Mouse (Mus musculus) megakaryocyte, embryonic 14.5 days (primary cell): ENCODE results near the gene Cacng1.

Experiments used
- FLI1 ChIP-seq: IDR thresholded peaks from 2 replicates; pipeline ENCODE4 v1.6.1; 2012; ENCODE audit warnings: low read length, inconsistent platforms, mixed read lengths
- GATA1 ChIP-seq: IDR thresholded peaks from 3 replicates; pipeline ENCODE4 v1.6.1; 2012; ENCODE audit warnings: mixed read lengths, low read length, inconsistent platforms, borderline replicate concordance

GRCm38 (mm10) chr11:107759516-107759915 lies 43.2 kb upstream of the Cacng1 start:
- no peak for TF ChIP-seq GATA1
- no peak for TF ChIP-seq FLI1
